Mouse (Mus musculus) erythroblast, embryonic 14.5 days (primary cell): ENCODE measurements around the gene Nr6a1. TPM values are rescaled to one million over a fixed set of nuclear protein-coding genes. Genes with fewer than 3 reads are reported as not detected.

ENCODE experiments used
- H3K27me3 ChIP-seq: 2 replicates; pipeline ENCODE4 v1.6.1; 2012; ENCODE audit warnings: inconsistent platforms; ENCODE audit not compliant: control insufficient read depth
- H3K36me3 ChIP-seq: 2 replicates; pipeline ENCODE4 v1.6.1; 2012; ENCODE audit warnings: mild to moderate bottlenecking, inconsistent platforms; ENCODE audit not compliant: control insufficient read depth
- H3K4me1 ChIP-seq: 2 replicates; pipeline ENCODE4 v1.6.1; 2012; ENCODE audit warnings: inconsistent platforms; ENCODE audit not compliant: control insufficient read depth
- H3K4me3 ChIP-seq: replicated peaks from 2 replicates; pipeline ENCODE3; 2012; ENCODE audit warnings: moderate library complexity, mild to moderate bottlenecking, inconsistent platforms
- H3K9me3 ChIP-seq: 2 replicates; pipeline ENCODE4 v1.6.1; 2012; ENCODE audit warnings: low read length, inconsistent platforms, mixed read lengths; ENCODE audit not compliant: control insufficient read depth
- GATA1 ChIP-seq: IDR thresholded peaks from 2 replicates; pipeline ENCODE4 v1.6.1; 2012; ENCODE audit warnings: low read length, inconsistent platforms, mixed read lengths
- TAL1 ChIP-seq: IDR thresholded peaks from 3 replicates; pipeline ENCODE4 v1.6.1; 2012; ENCODE audit warnings: low read length, inconsistent platforms, mixed read lengths
- polyA plus RNA-seq: library from polyadenylated mRNA; stranded (reverse); fragments of >175 nt; gene quantifications from 2 replicates; pipeline ENCODE4 v1.2.3, GENCODE M21; 2012

Nr6a1 gene
- polyA plus RNA-seq, 1 experiment: not detected

GRCm38 (mm10) chr2:38718676-38719075, 208.8 kb downstream of the Nr6a1 start:
- H3K36me3 ChIP-seq: no peaks in the 10 kb centered on the region
- TF ChIP-seq GATA1 (no peak), TAL1 (no peak)
- no peak overlapping the region for H3K4me3 ChIP-seq
- peaks cover 7% of the 10 kb centered on the region for H3K27me3 ChIP-seq
- peaks cover 15% of the 10 kb centered on the region for H3K4me1 ChIP-seq
- no peaks in the 10 kb centered on the region for H3K9me3 ChIP-seq

DNA sequence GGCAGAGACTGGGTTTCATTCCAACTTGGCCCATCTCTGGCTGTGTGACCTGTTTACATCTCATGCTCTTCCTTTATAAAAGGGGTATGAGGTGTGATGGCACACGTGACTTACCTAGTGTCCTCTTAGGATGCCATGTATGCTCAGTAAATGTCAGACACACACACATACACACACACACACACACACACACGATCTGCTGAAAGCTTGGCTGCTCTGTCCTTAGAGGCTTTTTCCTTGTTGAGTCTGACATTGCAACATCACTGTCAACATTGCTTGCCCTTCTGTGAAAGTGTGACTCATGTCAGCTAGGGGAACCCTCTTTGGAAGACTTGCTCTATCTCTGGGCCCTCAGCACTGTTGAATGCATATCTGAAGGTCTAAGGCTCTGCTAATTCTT, 210.1 kb downstream of the Nr6a1 start:
- Histone ChIP-seq H3K4me3 (no peak overlapping the region), H3K9me3 (no peaks in the 10 kb centered on the region), H3K4me1 (peaks cover 15% of the 10 kb centered on the region), H3K36me3 (no peaks in the 10 kb centered on the region), H3K27me3 (peaks cover 19% of the 10 kb centered on the region)
- TF ChIP-seq GATA1 (no peak), TAL1 (no peak)

GRCm38 (mm10) chr2:38714324-38714723, 213.2 kb downstream of the Nr6a1 start, which contains the start of gene Nr5a1:
Nr5a1 (minus strand) TSS chr2:38714542.
- H3K4me1 ChIP-seq: peaks cover 13% of the 10 kb centered on the region
- no peak for TF ChIP-seq TAL1
- no peak for TF ChIP-seq GATA1
- H3K9me3 ChIP-seq: no peaks in the 10 kb centered on the region; the same call in 1 of the 2 replicates
- H3K36me3 ChIP-seq: no peaks in the 10 kb centered on the region
- H3K4me3 ChIP-seq: no peak within 1 kb of the TSS
- peaks cover 50% of the 10 kb centered on the region for H3K27me3 ChIP-seq

GRCm38 (mm10) chr2:38713596-38713995, 213.9 kb downstream of the Nr6a1 start:
- Histone ChIP-seq H3K4me1 (peaks cover 7% of the 10 kb centered on the region), H3K9me3 (no peaks in the 10 kb centered on the region; the same call in 1 of the 2 replicates), H3K27me3 (peaks cover 58% of the 10 kb centered on the region), H3K4me3 (no peak overlapping the region), H3K36me3 (no peaks in the 10 kb centered on the region)
- no peak for TF ChIP-seq GATA1
- TF ChIP-seq TAL1: no peak

GRCm38 (mm10) chr2:38712769-38713125, 214.7 kb downstream of the Nr6a1 start:
- TF ChIP-seq TAL1 (no peak), GATA1 (no peak)
- H3K4me1 ChIP-seq: no peaks in the 10 kb centered on the region
- peaks cover 66% of the 10 kb centered on the region for H3K27me3 ChIP-seq
- no peak overlapping the region for H3K4me3 ChIP-seq
- no peaks in the 10 kb centered on the region for H3K36me3 ChIP-seq
- no peaks in the 10 kb centered on the region; the same call in 1 of the 2 replicates for H3K9me3 ChIP-seq

- Histone ChIP-seq H3K36me3 (no peaks in the 10 kb centered on the region), H3K4me3 (no peak overlapping the region), H3K4me1 (no peaks in the 10 kb centered on the region), H3K27me3 (peaks cover 71% of the 10 kb centered on the region), H3K9me3 (no peaks in the 10 kb centered on the region; the same call in 1 of the 2 replicates)
- TF ChIP-seq GATA1 (no peak), TAL1 (no peak)
These were observed 215.3 kb downstream of the Nr6a1 start for GRCm38 (mm10) chr2:38712076-38712768.

DNA sequence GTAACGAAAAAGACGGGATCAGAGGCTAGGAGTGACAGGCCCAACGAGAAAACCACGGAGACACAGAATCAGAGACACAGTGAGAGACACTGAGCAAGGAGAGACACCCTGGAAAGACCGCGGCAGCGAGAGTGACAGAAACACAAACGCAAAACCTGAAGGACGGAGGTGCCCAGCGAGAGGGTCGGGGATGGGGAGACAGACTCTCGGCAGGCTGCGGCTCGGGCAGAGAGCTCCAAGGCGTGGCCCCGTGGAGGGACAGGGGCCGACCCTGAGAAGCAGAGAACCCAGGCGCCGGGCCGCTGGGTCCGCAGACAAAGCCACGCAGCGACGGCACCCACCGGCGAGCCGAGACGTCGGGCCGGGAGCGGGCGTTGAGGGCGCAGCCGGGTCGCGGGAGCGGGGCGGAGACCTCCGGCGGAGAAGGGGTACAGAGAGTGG, 216.0 kb downstream of the Nr6a1 start:
- H3K4me1 ChIP-seq: no peaks in the 10 kb centered on the region
- TF ChIP-seq TAL1 (no peak), GATA1 (no peak)
- H3K9me3 ChIP-seq: no peaks in the 10 kb centered on the region; the same call in 1 of the 2 replicates
- no peak overlapping the region for H3K4me3 ChIP-seq
- H3K27me3 ChIP-seq: peaks cover 79% of the 10 kb centered on the region
- H3K36me3 ChIP-seq: no peaks in the 10 kb centered on the region

DNA sequence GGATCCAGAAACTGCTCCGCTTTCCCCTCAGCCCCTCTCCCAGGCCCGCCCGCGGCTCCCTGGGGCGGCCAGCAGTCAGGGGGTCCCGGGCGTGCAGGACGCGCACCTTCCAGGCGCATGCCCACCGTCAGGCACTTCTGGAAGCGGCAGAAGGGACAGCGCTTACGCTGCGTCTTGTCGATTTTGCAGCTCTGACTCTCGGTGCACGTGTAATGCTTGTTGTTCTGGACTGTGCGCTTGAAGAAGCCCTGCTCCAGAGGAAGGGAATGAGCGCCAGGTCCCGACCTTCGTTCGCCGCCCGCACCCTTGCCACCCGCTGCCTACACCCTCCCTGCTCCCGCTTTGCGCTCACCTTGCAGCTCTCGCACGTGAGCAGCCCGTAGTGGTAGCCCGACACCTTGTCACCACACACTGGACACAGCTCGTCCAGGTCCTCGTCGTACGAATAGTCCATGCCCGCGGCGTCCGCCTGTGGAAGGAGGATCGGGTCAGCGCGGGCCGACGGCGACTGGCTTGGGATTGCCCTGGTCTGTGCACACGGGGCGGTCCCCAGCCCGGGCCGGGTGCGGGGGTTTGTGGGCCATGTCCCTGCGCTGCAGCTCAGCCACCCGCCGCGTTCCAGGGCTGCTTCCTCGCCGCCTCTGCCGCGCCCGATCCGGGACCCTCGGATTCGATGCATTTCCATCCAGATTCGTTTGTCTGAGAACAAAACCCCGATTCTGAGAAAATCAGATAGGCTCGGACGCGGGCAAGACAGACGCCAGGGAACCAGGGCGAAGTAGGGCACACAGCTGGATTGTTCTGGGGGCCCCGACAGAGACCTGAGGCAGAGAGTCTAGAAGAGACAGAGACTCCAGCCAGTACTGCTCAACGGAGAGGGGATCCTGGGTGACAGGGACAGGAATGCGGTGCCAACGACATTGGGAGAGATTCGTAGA, 216.9 kb downstream of the Nr6a1 start:
- no peak overlapping the region for H3K4me3 ChIP-seq
- H3K36me3 ChIP-seq: no peaks in the 10 kb centered on the region
- H3K4me1 ChIP-seq: no peaks in the 10 kb centered on the region
- no peaks in the 10 kb centered on the region; the same call in 1 of the 2 replicates for H3K9me3 ChIP-seq
- TF ChIP-seq TAL1: no peak
- no peak for TF ChIP-seq GATA1
- H3K27me3 ChIP-seq: peaks cover 88% of the 10 kb centered on the region

- Histone ChIP-seq H3K4me1 (no peaks in the 10 kb centered on the region), H3K27me3 (peaks cover 98% of the 10 kb centered on the region), H3K9me3 (no peaks in the 10 kb centered on the region; the same call in 1 of the 2 replicates), H3K36me3 (no peaks in the 10 kb centered on the region), H3K4me3 (no peak overlapping the region)
- TF ChIP-seq GATA1 (no peak), TAL1 (no peak)
These were observed 218.4 kb downstream of the Nr6a1 start for GRCm38 (mm10) chr2:38708907-38709688.
